Mouse (Mus musculus): ENCODE results near the gene Mmrn1. TPM values are rescaled to one million over a fixed set of nuclear protein-coding genes. Genes with fewer than 3 reads are reported as not detected.

The Mmrn1 gene
- 5.1 TPM for polyA plus RNA-seq (2015; fragmentation: Illumina TruSeq; extraction: RNeasy Lipid Tissue Mini Kit (QIAGEN cat#74804); ENCODE audit: insufficient read depth, low read depth, low replicate concordance)

DNA sequence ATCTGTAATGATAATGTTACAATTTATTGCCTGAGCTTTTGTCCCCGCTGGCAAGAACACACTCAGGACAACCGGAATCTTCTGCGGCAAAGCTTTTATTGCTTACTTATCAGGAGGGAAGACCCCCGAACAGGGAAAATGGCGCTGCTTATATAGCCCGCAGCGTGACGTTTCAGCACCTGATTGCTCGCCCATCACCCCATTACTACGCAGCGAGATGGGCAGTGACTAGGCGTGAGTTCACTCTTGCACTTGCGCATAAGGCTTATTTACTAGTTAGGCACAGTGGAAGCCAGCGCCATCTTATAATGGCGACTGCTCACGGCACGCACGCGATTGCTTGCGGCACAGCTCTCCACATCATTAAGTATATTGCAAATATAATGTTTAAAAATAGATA lies at the start of gene Mmrn1:
TSS of gene Mmrn1 (plus strand) at position 301 of the 400 bp plus-strand sequence.

Other genes with a start within 250 kb of the Mmrn1 start
- gene Snca, start 95.1 kb upstream of the Mmrn1 start, polyA plus RNA-seq (2015; fragmentation: Illumina TruSeq; extraction: RNeasy Lipid Tissue Mini Kit (QIAGEN cat#74804); ENCODE audit: insufficient read depth, low read depth, low replicate concordance), result 3.3 TPM